Mouse (Mus musculus): ENCODE results near the gene Gm3147. TPM values are rescaled to one million over a fixed set of nuclear protein-coding genes. Genes with fewer than 3 reads are reported as not detected.

The Gm3147 gene
- not detected in 2 replicates for polyA plus RNA-seq (2012; ENCODE audit: low replicate concordance)

DNA sequence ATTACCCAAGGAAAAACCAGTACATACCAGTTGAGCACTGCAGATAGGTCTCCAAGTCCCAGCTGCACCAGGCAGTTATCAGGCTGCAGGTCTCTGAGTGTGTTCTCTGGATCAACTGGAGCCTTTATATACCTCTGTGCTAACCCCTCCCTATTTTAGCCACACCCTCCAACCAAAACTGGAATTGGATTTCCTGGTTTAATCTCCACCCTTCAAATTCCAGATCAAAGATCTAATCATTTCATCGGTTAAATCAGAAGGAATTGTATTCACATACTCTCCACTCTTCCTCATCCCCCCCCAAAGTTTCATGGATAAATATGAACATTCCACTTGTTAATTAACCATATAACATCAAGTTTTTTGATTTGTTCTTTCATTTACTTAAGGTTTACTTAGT lies at the start of gene Gm3147:
Gene Gm3147 (minus strand): TSS at position 101 of the 400 bp plus-strand sequence.

DNA sequence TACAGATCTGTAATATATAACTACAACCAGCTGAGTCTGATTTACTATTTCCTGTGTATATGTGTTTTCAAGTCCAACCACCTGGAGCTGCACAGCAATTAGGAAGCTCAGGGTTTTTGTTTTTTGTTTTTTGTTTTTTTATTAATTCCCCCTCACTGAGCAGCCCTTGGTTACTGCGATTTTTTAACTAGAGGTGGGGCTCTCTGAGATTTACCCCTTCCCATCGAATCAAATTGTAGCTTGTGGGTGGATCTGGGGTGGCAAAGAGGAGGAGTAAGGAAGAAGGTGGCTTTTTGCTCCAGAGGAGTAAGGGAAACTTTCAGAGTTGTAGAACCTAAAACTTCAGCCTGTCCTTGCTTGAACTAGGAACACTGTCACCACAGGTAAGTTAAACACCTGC lies 31.9 kb upstream of the Gm3147 start, which contains the start of gene Gm6205:
Gene Gm6205 (plus strand): TSS at position 301 of the 400 bp plus-strand sequence.

DNA sequence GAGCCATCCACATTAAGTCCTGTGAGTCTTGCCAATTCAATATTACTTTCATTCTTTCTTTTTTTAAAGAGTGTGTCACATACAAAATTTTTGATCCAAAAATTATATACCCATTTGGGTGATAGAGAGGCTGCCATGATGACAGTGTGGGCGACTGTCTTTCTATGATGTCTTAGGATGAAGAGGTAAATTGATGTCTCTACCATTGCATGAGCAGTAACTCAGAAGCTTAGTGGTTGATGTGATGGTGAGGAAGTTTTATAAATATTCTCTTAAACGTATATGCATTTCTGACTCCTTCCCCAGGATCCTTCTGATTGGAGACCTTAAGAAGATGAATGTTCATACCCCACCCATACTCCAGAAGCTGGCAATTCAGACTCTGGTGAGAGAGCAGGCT lies 7.5 kb upstream of the Gm3147 start, which contains the start of gene Gm6509:
Gene Gm6509 (plus strand): TSS at position 301 of the 400 bp plus-strand sequence.

Other genes starting within 250 kb of the Gm3147 start
- gene Gm7682, start 170.6 kb downstream of the Gm3147 start, polyA plus RNA-seq (2012; ENCODE audit: low replicate concordance) = not detected in 2 replicates
- gene Gm3139, start 90.1 kb downstream of the Gm3147 start, polyA plus RNA-seq (2012; ENCODE audit: low replicate concordance) = not detected in 2 replicates
- gene Gm6509, start 7.6 kb upstream of the Gm3147 start, polyA plus RNA-seq (2012; ENCODE audit: low replicate concordance) = not detected in 2 replicates
- not detected in 2 replicates for gene Gm6205, start 32.0 kb upstream of the Gm3147 start, polyA plus RNA-seq (2012; ENCODE audit: low replicate concordance)
- not detected in 2 replicates for gene Gm3183, start 249.1 kb upstream of the Gm3147 start, polyA plus RNA-seq (2012; ENCODE audit: low replicate concordance)

Measured in hematopoietic multipotent progenitor cell, adult 10-12 weeks (in vitro differentiated cells).